Mouse (Mus musculus) left cerebral cortex, adult 2 months (tissue): ENCODE data around the gene Rnf44. TPM values are rescaled to one million over a fixed set of nuclear protein-coding genes. Genes with fewer than 3 reads are reported as not detected.

Experiments
- DNase-seq, 2 experiments: peaks; one replicate each; pipeline ENCODE4 v3.0.0; 2021 to 2022; ENCODE audit warnings: low spot score in 2 of 2, mixed read lengths in 1 of 2; ENCODE audit errors: extremely low spot score in 1 of 2
- H3K27ac ChIP-seq: fragments of 200-600 bp; 2 replicates; pipeline ENCODE4 v1.8.1; 2022
- H3K4me3 ChIP-seq: fragments of 200-600 bp; 2 replicates; pipeline ENCODE4 v1.8.1; 2022
- CTCF ChIP-seq: fragments of 200-600 bp; IDR thresholded peaks from 2 replicates; pipeline ENCODE4 v1.8.1; 2022; ENCODE audit warnings: antibody characterized with exemption, mild to moderate bottlenecking, moderate library complexity
- intact Hi-C: fragments of 180-260 bp; cut with DNase I; formaldehyde crosslinking; loops from one replicate; pipeline ENCODE4 v1.15.1; 2025
- total RNA-seq, 2 experiments: library from RNA; stranded (reverse); gene quantifications; 2 replicates each; pipeline ENCODE4 v1.2.3; 2021

Rnf44 gene
- total RNA-seq, 2 experiments from 2014 or later, result 156 to 185 TPM

DNA sequence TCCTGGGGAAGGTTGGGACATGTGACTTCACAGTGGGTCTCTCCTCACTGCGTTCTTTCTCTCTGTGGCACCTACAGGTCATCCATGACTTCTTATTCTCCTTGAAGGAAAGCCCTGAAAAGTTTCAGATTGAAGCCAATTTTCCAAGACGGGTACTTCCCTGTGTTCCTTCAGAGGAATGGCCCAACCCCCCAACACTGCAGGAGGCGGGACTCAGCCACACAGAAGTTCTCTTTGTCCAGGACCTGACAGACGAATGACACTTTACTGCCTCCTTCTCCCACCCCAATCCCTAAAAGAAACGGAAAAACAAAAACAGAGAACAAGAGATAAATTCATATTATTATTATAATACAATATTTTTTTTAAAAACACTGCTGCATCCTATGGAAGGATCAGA, 32.8 kb downstream of the Rnf44 start:
- intact Hi-C loops, result no loop called here
- no peak for DNase-seq
- no peak overlapping the region for H3K27ac ChIP-seq
- TF ChIP-seq CTCF, result no peak
- H3K4me3 ChIP-seq, result no peak overlapping the region

DNA sequence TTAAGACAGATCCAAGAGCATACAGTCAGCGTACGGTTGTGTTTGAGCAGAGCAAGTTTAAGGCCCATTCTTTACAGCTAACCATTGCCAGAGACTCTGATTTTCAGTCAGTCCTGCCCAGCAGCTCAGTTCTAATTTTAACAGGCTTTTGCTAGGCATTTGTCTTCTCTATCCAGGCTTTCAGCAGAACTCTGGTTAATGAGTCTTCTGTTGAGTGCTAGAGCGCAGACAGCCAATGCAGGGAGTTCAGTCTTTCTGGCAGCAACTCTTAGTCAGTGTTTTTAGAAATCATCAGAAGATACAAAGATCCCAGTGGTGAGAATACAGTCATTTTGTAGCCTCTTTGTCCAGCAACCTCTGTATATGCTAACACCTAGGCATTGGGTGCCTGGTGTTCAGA, 43.2 kb downstream of the Rnf44 start:
- intact Hi-C loops, result no loop called here
- no peak for DNase-seq
- H3K4me3 ChIP-seq, result no peak overlapping the region
- no peak for TF ChIP-seq CTCF
- H3K27ac ChIP-seq, result no peak overlapping the region

DNA sequence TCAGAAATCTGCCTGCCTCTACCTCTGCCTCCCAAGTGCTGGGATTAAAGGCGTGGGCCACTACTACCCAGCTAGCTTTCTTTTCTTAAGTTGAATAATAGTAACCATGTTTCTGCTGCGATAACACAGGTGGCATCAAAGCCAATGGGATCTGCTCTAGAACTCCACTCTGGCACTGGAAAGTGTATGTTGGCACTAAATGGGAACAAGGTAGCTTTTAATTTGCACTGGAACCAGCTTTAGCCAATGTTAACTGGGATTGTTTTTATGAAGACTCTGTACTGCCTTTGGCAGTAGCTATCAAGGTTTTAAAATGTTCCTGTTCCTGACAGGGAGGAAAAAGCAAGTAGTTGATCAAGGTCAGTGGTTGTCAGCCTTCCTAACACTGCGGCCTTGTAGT, 58.7 kb downstream of the Rnf44 start:
- intact Hi-C loops, result no loop called here
- Histone ChIP-seq H3K27ac (no peak overlapping the region), H3K4me3 (no peak overlapping the region)
- no peak for TF ChIP-seq CTCF
- no peak for DNase-seq

DNA sequence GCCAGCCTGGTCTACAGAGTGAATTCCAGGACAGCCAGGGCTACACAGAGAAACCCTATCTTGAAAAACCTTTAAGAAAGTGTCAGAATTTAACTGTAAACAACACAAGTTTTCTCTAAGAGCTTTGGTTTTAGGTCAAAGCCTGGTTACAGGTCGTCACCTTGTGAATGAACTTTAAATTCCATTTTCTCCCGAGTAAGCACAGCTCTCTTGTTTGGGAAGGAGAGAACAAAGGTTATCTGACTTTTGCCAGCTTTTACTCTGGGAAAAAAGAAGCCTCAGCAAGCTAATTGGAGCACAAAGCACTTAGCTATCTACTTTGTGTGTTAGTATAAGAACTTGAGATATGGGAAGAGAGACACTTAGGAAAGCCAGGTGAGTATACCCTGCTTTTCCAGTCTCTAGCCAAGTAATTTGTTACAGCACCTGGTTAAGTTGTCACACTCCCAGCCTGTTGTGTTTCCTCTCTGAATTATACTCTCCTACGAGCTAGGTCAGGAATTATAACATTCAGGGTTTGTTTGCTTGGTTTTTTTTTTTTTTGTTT, 60.9 kb downstream of the Rnf44 start:
- Histone ChIP-seq H3K4me3 (no peak overlapping the region), H3K27ac (no peak overlapping the region)
- no peak for DNase-seq
- intact Hi-C loops, result no loop called here
- TF ChIP-seq CTCF, result no peak

Other genes starting within 250 kb of the Rnf44 start
- 10 to 100 TPM; 35.6 to 36.0 TPM for gene Thoc3, start 225.1 kb downstream of the Rnf44 start, total RNA-seq
- gene Simc1, start 190.1 kb downstream of the Rnf44 start, total RNA-seq, result 10 to 100 TPM; 16.0 TPM
- gene 4833439L19Rik, start 128.5 kb downstream of the Rnf44 start, total RNA-seq, result 100 to 1,000 TPM; 134 to 143 TPM
- 10 to 100 TPM; 24.1 to 25.6 TPM for gene Arl10, start 118.9 kb downstream of the Rnf44 start, total RNA-seq
- gene Nop16, start 103.8 kb downstream of the Rnf44 start, total RNA-seq, result 10 to 100 TPM; 24.1 to 26.8 TPM
- gene Higd2a, start 103.7 kb downstream of the Rnf44 start, total RNA-seq, result 100 to 1,000 TPM; 134 to 144 TPM
- gene Cltb, start 82.6 kb downstream of the Rnf44 start, total RNA-seq, result 100 to 1,000 TPM; 304 to 316 TPM
- 10 to 100 TPM; 48.4 to 53.1 TPM for gene Faf2, start 72.1 kb downstream of the Rnf44 start, total RNA-seq
- gene Cdhr2, start 7.6 kb upstream of the Rnf44 start, total RNA-seq, result under 1 TPM; 0.16 to 0.45 TPM
- gene Gprin1, start 56.0 kb upstream of the Rnf44 start, total RNA-seq, result 100 to 1,000 TPM; 128 to 130 TPM
- 100 to 1,000 TPM; 869 to 881 TPM for gene Sncb, start 72.7 kb upstream of the Rnf44 start, total RNA-seq
- gene Eif4e1b, start 90.1 kb upstream of the Rnf44 start, total RNA-seq, result not detected
- gene Tspan17, start 95.5 kb upstream of the Rnf44 start, total RNA-seq, result 10 to 100 TPM; 91.7 to 95.3 TPM